Mouse (Mus musculus): ENCODE data around the gene Lnp1.
"Not testable (repeated sequence)": the region's sequence is repeated elsewhere in the genome, so short reads cannot be mapped to it uniquely, and the experiment has no call there.

Lnp1 gene

GRCm38 (mm10) chr16:56928023-56928422, at the start of gene Lnp1:
TSS of gene Lnp1 (minus strand) at chr16:56928061.
- in situ Hi-C loops (cut with MseI, MboI), result loop anchor here (10.0 kb wide), 2 partner anchors 123 to 167 kb away; no protein-coding TSS in a partner anchor

DNA sequence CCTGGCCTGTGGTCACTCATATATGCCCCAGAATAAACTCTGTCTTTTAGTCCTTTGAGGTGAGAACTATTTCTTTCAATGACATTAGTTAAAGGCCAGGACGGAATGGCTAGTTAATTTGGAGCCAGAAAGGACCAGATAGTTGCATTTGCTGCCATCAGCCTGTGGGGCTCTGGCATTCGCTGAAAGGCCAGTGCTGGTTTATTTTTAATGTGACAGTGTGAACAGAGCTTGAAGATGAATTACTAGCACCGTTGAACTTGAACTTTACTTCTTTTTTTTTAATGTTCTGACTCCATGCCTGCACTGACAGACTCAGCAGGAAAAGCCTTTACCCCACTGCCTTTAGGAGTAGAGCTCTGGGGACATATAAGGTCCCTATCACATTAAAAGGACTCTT, 46.8 kb upstream of the Lnp1 start:
- in situ Hi-C loops (cut with MseI, MboI), result no loop called here

DNA sequence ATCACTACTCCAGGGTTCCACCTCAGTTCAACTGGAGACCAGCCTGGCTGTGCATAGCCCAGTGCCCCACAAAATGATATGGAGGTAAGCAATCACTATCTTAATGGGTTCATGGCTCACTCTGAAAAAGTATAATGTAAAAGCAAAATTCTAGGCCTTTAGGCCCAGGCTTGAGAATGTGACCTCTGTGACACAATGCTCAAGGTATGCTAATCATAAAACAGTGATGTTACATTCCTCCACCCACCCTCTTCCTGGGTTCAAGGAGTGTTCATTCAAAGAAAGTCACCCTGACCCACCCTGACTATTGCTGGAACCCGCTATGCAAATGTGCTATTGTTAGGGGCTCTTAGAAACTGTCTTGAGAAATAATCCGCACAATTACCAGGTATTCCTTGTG, 30.4 kb upstream of the Lnp1 start:
- in situ Hi-C loops (cut with MseI, MboI), result not testable (repeated sequence)

GRCm38 (mm10) chr16:56949085-56949484, 21.2 kb upstream of the Lnp1 start:
- in situ Hi-C loops (cut with MseI, MboI), result no loop called here

- in situ Hi-C loops (cut with MseI, MboI), result no loop called here
Measured at GRCm38 (mm10) chr16:56942341-56942740, 14.5 kb upstream of the Lnp1 start.

GRCm38 (mm10) chr16:56920102-56920657, 7.7 kb downstream of the Lnp1 start:
- in situ Hi-C loops (cut with MseI, MboI), result loop anchor here (5.0 to 10.0 kb wide), 4 partner anchors 115 to 175 kb away; no protein-coding TSS in a partner anchor

- in situ Hi-C loops (cut with MseI, MboI), result loop anchor here in 1 of 2 experiments (10.0 kb wide), 1 partner anchor 112 kb away; no protein-coding TSS in a partner anchor
Measured at GRCm38 (mm10) chr16:56917230-56917629, 10.6 kb downstream of the Lnp1 start.

DNA sequence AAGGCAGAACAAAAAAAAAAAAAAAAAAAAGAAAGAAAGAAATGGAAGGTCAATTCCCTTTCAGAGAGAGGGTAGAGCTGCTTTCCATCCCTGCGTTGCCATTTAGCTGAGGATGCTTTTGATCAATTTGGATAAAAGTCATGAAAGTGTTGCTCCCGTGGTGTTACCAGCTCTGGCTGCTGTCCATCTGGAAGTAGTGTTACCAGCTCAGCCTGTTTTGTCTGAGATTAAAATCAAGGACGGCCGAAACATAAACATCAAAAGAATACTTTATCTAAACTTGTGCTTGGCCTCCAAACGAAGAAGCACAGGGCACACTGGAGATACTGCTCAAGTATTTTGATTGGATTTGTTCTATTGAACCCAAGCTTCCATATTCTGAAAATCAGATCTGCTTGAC, 18.9 kb downstream of the Lnp1 start:
- in situ Hi-C loops (cut with MseI, MboI), result no loop called here

GRCm38 (mm10) chr16:56902206-56902605, 25.7 kb downstream of the Lnp1 start:
- in situ Hi-C loops (cut with MseI, MboI), result not testable (repeated sequence)

DNA sequence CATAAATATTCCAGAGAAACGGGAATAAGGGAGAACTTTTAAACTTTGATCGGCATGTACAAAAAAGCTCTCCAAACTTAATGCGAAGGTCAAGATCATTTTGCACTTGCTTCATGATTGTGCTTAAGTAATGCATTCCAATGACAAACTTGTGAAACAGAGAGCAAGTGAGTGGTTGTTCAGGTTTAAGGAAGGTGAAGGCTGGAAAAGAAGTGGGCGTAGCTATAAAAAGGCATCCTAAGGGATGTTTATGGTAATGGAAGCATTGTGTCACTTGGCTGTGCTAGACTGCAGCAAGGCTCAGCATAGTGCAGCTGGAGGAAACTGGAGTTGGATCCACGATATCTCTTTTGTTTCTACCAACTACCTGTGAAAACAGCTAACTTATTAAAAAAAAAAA, 36.3 kb downstream of the Lnp1 start:
- in situ Hi-C loops (cut with MseI, MboI), result no loop called here

- in situ Hi-C loops (cut with MseI, MboI), result no loop called here
Measured at GRCm38 (mm10) chr16:56886616-56887116, 41.2 kb downstream of the Lnp1 start.

GRCm38 (mm10) chr16:56885824-56886615, 41.8 kb downstream of the Lnp1 start, which contains the start of gene Tmem45a:
TSS of gene Tmem45a (minus strand) at chr16:56886166.
- in situ Hi-C loops (cut with MseI, MboI), result no loop called here

GRCm38 (mm10) chr16:56884811-56885210, 43.0 kb downstream of the Lnp1 start:
- in situ Hi-C loops (cut with MseI, MboI), result no loop called here

GRCm38 (mm10) chr16:56873410-56873809, 54.5 kb downstream of the Lnp1 start:
- in situ Hi-C loops (cut with MseI, MboI), result no loop called here

- in situ Hi-C loops (cut with MseI, MboI), result no loop called here
Measured at GRCm38 (mm10) chr16:56870458-56870857, 57.4 kb downstream of the Lnp1 start.

DNA sequence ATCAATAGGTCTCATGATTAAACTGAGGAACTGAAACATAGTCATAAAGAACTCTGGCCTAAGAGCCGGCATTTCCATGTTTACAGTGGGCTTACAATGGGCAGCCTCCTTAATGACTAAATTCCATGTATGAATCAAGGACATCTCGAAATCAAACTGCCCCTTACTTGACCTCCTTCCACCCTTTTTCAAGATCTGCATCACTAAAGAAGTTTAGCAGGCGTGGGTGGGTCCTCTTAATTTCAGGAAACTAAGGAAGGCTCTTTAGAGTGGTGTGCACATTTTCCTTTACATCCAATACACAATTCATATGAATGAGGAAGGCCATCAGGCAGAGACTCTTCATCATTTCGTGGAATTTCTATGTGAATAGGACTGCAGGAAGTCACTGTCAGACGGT, 59.5 kb downstream of the Lnp1 start:
- in situ Hi-C loops (cut with MseI, MboI), result no loop called here

DNA sequence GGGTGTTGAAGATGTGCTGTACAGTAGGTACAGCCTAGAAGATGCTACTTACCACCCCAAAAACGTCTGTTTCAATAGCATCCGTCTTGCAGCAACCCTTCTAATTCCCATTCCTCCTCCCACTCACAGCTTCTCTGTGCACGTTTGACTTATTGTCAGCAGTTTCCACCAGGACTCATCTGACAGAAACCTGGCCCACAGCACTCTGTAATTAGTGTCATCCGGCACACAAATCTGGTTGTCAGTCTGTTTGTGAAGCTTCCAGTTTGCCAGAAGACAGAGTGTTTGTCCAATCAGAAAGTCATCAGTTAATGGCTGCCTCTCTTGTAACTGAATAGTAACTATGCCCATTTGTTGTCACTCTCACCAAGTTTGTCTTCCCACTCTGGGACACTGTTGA, 60.3 kb downstream of the Lnp1 start:
- in situ Hi-C loops (cut with MseI, MboI), result no loop called here

Data from mouse trophoblast stem cell (cell line).